Mouse (Mus musculus): ENCODE measurements around the gene Serpine2.

DNA sequence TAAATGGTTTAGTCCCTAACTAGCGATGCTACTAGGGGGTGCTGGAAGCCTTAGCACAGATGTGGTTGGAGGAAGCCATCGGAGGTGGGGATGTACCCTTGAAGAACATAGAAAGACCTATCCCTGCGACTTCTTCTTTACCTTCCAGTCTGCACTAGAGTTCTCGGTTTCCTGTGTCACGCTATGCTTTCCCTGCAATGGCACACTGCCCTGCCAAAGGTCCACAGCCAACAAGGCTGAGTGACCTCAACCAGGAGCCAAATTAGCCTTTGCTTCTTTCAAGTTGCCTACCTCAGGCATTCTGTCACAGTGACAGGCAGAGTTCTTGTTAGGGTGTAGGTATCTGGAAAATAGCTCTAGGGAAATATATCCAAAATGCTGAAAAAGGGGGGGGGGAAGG, 104.6 kb downstream of the Serpine2 start:
- TF ChIP-seq TAL1 (IDR thresholded peaks at IDR 0.05; ENCODE audit: low read length): no peak
- no peak for TF ChIP-seq GATA1 (IDR thresholded peaks at IDR 0.05; ENCODE audit: low read length)

Measured in erythroblast, embryonic 14.5 days (primary cell).